Mouse (Mus musculus) stomach, postnatal 0 days (tissue): ENCODE results near the gene Rsph9. TPM values are rescaled to one million over a fixed set of nuclear protein-coding genes. Genes with fewer than 3 reads are reported as not detected.
A peak's percentile ranks its signal among the peaks of the same experiment; 100 is the strongest.

Experiments
- ATAC-seq: fragments of 200-750 bp; cut with Nextera tagmentation; 2 replicates; pipeline ENCODE4 v1.8.0; 2017; ENCODE audit not compliant: low FRiP score, low TSS enrichment
- DNase-seq: peaks from one replicate; pipeline ENCODE4 v3.0.0-alpha.2; 2016; ENCODE audit warnings: low spot score
- H3K27ac ChIP-seq: fragments of 300-500 bp; sonication (generic); replicated peaks from 2 replicates; pipeline ENCODE4 v1.5.1; 2014; ENCODE audit warnings: mild to moderate bottlenecking, control low read depth
- H3K27me3 ChIP-seq: fragments of 300-500 bp; sonication (generic); 2 replicates; pipeline ENCODE4 v1.6.1; 2014; ENCODE audit warnings: low read length; ENCODE audit not compliant: control insufficient read depth, insufficient read depth
- H3K36me3 ChIP-seq: fragments of 300-500 bp; sonication (generic); 2 replicates; pipeline ENCODE4 v1.6.1; 2014; ENCODE audit warnings: low read length, mixed read lengths; ENCODE audit not compliant: control insufficient read depth, insufficient read depth
- H3K4me1 ChIP-seq: fragments of 300-500 bp; sonication (generic); replicated peaks from 2 replicates; pipeline ENCODE4 v1.6.1; 2014; ENCODE audit warnings: antibody characterized with exemption; ENCODE audit not compliant: control insufficient read depth, insufficient read depth
- H3K4me2 ChIP-seq: fragments of 300-500 bp; sonication (generic); replicated peaks from 2 replicates; pipeline ENCODE4 v1.6.1; 2014; ENCODE audit warnings: low read depth, mild to moderate bottlenecking, control low read depth, moderate library complexity
- H3K4me3 ChIP-seq: fragments of 300-500 bp; sonication (generic); 2 replicates; pipeline ENCODE4 v1.5.1; 2014; ENCODE audit warnings: low read depth, low read length, control low read depth
- H3K9ac ChIP-seq: fragments of 300-500 bp; sonication (generic); 2 replicates; pipeline ENCODE4 v1.6.1; 2014; ENCODE audit warnings: mild to moderate bottlenecking, low read length, control low read depth, mixed read lengths
- H3K9me3 ChIP-seq: fragments of 300-500 bp; sonication (generic); 2 replicates; pipeline ENCODE4 v1.6.1; 2016; ENCODE audit warnings: low read length; ENCODE audit not compliant: control insufficient read depth
- CTCF ChIP-seq: IDR thresholded peaks from 2 replicates; pipeline ENCODE4 v1.5.1; 2016; ENCODE audit warnings: antibody characterized with exemption, low read depth, mild to moderate bottlenecking, moderate library complexity
- EP300 ChIP-seq: optimal IDR thresholded peaks from 2 replicates; pipeline ENCODE3; 2016; ENCODE audit warnings: antibody characterized with exemption
- WGBS: fragments of 180-500 bp; shearing (Covaris S2); extraction: QIAGEN DNeasy Blood & Tissue Kit; methylation state at CpG from one replicate; pipeline ENCODE4 v1.1.7; 2014; 5-methylcytosine and 5-hydroxymethylcytosine counted together
- polyA plus RNA-seq: library from polyadenylated mRNA; unstranded; fragments of >200 nt; fragmentation: Nextera tagmentation; extraction: Ambion mirVana; gene quantifications from 2 replicates; pipeline ENCODE4 v1.2.1, GENCODE M21; 2015

The Rsph9 gene
- polyA plus RNA-seq, 1 experiment from 2014 or later = 13.1 TPM

DNA sequence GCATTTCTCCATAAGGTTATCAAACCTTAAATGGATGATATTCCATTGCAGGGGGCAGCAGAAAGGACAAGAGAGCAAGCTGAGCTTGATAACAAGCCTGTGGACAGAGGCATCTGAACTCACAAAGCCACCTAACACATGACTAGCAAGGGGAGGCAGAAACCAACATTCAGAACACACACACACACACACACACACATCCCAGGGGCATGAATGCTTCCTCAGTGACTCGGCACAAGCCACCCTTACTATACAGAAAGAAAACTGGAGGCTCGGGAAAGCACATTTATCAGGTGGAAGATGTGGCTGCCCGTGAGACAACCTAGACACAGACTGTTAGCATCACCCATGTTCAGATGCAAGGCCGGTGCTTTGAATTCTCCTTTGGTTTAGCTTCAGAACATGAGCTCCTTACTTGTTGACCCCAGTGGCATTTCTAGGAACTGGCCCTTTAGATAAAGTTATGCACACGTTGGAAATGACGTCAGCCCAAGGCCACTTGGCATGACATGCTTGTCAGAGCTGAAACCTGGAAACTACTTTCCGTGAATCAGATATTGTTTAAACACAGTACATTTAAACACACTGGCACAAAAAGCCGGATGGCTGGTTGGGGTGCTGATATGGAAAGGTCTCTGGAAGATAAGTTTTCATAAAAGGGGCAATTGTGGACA lies 5.3 kb downstream of the Rsph9 start:
- Histone ChIP-seq H3K4me2 (no peak overlapping the region), H3K9ac (no peak overlapping the region), H3K27me3 (no peaks in the 10 kb centered on the region), H3K9me3 (no peaks in the 10 kb centered on the region), H3K4me1 (peaks cover 4% of the 10 kb centered on the region), H3K27ac (0 out of 2 replicates have a peak overlapping the region, but pooled peaks have one; percentile 30), H3K4me3 (no peak overlapping the region), H3K36me3 (no peaks in the 10 kb centered on the region)
- 47% methylated on average over 8 of the region's 8 CpGs for WGBS
- DNase-seq = peak; percentile 77
- TF ChIP-seq EP300 = no peak
- TF ChIP-seq CTCF = no peak
- ATAC-seq = peak; percentile 71

GRCm38 (mm10) chr17:46132862-46133261 lies 11.2 kb downstream of the Rsph9 start:
- no peaks in the 10 kb centered on the region for H3K9me3 ChIP-seq
- WGBS = 67% methylated on average over 8 of the region's 8 CpGs
- no peak overlapping the region for H3K27ac ChIP-seq
- no peak for TF ChIP-seq EP300
- no peak for TF ChIP-seq CTCF
- no peak overlapping the region for H3K4me3 ChIP-seq
- ATAC-seq = no peak
- no peaks in the 10 kb centered on the region for H3K4me1 ChIP-seq
- H3K4me2 ChIP-seq = no peak overlapping the region
- H3K9ac ChIP-seq = no peak overlapping the region
- 0 out of 2 replicates have a peak, but pooled peaks cover 2% of the 10 kb centered on the region for H3K36me3 ChIP-seq
- H3K27me3 ChIP-seq = no peaks in the 10 kb centered on the region
- DNase-seq = no peak

DNA sequence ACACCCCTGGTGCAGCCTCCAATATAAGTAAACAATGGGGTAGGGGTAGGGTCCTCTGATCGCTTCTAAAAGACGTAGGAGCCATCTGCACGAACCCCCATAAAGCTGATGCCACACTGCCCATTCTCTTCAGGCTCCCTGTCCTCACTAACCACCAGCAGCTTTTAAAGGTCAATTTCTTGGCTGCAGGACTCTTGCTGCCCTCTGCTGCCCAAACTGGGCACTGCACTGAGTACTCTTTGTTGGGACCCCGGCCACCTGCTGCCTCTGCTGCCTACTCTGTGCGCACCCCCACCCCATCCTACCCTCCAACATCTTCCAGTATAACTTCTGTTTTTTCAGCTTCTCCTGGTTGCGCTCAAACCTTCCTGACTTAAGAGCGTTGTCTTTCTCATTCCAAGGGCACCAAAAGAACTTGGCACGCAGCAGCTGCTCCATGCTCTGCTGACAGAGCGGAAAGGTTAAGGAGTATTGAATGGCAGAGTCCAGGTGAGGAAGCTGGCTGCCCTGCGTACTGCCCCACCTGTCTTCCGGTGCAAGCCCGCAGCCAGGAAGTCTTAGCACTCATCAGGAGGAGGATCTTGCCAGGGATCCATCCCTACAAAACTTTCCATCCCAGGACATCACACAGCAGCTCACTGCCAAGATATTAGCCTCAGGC lies 11.8 kb downstream of the Rsph9 start:
- DNase-seq (peak; percentile 80), ATAC-seq (peak; percentile 28; the same call in 1 of the 2 replicates)
- 21% methylated on average over 12 of the region's 12 CpGs for WGBS
- H3K4me3 ChIP-seq = no peak overlapping the region
- no peak overlapping the region for H3K27ac ChIP-seq
- H3K9me3 ChIP-seq = no peaks in the 10 kb centered on the region
- H3K4me1 ChIP-seq = no peaks in the 10 kb centered on the region
- no peak overlapping the region for H3K9ac ChIP-seq
- no peak overlapping the region for H3K4me2 ChIP-seq
- no peaks in the 10 kb centered on the region for H3K27me3 ChIP-seq
- peaks cover 3% of the 10 kb centered on the region; the same call in 1 of the 2 replicates for H3K36me3 ChIP-seq
- TF ChIP-seq EP300 = no peak
- peak; percentile 96 for TF ChIP-seq CTCF

DNA sequence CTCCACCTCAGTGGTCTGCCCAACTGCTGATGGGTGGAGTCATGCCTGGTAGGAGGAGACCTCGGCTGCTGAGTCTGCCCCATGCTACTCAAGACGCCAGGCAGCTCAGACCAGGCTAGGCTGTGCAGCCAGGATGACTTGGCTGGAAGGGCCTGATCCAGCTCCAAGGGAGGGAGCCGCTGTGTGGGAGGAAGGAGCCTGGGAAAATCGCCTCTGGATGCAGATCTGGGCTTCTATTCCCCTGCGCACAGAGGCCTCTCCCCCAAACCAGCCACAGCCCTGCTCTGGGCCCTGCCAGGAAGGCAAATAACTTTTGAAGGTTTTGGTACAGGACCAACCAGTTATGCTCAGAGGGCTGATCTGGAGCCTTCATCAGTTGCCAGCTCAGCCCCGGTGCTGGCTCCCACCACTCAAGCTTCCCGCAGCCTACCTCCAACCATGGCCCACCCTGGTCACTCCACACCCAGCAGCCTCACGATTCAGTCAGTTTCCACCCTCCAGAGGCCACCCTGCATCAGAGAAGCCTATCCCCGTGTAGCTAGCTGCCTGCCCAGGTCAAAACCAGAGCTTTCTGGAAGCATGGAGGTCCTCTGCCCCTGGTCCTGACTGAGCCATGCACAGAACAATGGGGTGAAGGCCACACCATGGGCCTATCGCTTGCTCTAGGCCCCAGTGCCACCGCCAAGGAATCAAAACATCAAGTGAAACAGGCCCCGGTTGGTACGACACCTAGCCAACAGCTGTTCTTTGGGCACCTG lies 14.1 kb downstream of the Rsph9 start:
- Histone ChIP-seq H3K9ac (no peak overlapping the region), H3K36me3 (peaks cover 22% of the 10 kb centered on the region), H3K4me3 (no peak overlapping the region), H3K4me2 (no peak overlapping the region), H3K4me1 (no peaks in the 10 kb centered on the region), H3K27ac (peak overlapping the region; percentile 18; the same call in 1 of the 2 replicates), H3K9me3 (no peaks in the 10 kb centered on the region), H3K27me3 (no peaks in the 10 kb centered on the region)
- DNase-seq = peak; percentile 36
- TF ChIP-seq CTCF = no peak
- no peak for TF ChIP-seq EP300
- WGBS = 65% methylated on average over 13 of the region's 13 CpGs
- ATAC-seq = peak; percentile 24; the same call in 1 of the 2 replicates

DNA sequence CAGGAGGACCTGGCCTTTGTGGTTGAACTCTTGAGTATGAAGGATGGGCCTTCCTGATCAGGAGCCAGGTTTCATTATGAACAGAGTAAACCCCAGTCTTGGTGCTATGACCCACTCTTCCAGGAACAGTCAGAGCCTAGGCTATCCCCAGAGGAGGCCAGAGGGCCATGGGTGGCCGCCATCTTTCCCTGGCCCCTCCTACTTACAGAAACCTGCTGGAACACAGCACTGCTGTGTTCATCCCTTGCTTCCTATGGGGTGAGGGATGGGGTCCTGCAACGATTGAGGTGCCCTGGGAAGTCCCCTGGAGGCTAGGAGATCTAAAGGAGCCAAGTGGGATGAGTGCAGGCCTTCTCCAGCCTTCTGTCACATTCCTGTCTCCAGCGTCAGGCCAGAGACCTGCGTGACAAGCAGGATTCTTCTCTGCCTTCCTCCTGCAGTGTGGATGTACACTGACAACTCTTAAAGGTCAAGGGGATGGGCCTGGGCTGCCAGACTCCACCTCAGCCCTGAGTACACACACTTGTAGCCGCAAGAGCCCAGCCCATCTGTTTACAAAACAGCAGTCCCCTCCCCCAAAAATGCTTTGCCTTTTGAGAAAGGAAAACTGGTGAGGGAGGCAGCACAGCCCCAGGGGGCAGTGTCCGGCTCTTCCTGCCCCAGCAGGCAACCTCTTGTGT lies 16.1 kb downstream of the Rsph9 start:
- no peaks in the 10 kb centered on the region for H3K9me3 ChIP-seq
- WGBS = 70% methylated on average over 6 of the region's 6 CpGs
- no peak overlapping the region for H3K4me3 ChIP-seq
- no peak overlapping the region for H3K27ac ChIP-seq
- no peak for ATAC-seq
- H3K27me3 ChIP-seq = no peaks in the 10 kb centered on the region
- H3K4me1 ChIP-seq = no peaks in the 10 kb centered on the region
- H3K4me2 ChIP-seq = no peak overlapping the region
- no peak for TF ChIP-seq EP300
- no peak for DNase-seq
- H3K9ac ChIP-seq = no peak overlapping the region
- H3K36me3 ChIP-seq = peaks cover 29% of the 10 kb centered on the region
